Mouse (Mus musculus): Measurements from ENCODE around the gene Defb21. TPM values are rescaled to one million over a fixed set of nuclear protein-coding genes. Genes with fewer than 3 reads are reported as not detected.

Gene Defb21
- not detected for polyA plus RNA-seq (2017; shearing (Covaris generic))

DNA sequence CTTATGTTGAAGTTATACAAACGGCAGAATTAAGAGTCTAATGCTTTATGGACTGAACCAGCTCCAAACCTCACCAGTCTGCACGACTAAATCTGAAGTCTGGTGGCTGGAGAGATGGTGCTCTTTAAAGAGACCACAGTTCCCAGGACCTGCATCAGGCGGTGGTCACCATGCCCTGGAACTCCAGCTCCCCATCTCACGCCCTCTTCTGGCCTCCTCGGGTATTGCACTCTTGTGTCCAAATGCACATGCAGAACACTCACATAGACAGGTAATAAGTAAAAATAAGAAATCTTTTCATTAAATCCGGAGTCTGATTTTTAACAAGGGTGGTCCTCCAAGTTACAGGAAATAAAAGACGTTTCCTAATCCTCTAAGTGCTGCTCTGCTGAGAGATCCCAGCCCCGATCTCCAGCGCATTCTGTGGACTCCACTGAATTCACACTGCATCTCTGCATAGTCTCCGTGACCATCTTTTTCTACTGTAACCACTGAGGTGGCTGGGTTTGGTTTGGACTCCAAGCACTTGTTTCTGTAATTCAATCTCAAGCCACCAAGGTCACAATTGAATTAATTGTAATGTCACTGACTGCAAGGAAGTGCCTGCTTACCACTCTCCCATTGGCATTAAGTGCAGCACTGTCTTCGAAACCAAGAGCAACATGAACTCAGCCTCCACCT, at the start of gene Defb21:
Defb21 (plus strand) TSS at position 631 of the 681 bp plus-strand sequence.

DNA sequence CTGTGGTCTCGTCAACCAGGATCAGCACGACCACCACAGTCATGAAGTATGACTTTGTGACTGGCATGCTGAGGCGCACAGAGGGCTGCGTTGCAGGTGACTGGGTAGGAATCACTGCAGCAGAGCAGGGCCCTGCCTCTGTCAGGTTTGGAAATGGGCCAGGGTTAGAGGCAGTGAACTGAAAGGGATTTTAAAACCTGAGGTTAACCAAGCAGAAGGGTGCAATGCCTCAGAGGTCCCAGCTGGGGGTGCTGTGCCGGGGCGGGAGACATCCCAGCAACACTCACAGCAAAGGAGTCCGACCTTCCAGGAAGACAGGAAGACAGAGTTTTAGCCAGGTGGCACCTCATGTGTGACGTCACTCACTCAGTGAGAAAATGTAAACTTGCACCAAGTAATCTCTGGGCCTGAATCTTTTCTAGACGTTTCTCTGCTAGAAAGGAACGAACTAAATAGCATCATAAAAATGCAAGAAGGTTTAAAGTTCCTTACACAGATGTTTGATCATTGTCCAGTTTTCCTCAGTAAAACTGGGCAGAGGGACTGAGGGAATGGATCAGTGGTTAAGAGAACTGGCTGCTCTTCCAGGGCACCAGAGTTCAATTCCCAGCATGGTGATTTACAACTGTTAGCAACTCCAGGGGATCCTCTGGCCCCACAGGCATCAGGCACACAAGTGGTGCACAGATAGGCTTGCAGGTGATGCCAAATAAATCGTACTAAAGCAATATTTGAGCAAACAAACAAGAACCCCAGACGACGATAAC, 32.4 kb upstream of the Defb21 start, which contains the start of gene Defb29:
Defb29 (minus strand) TSS at position 155 of the 767 bp plus-strand sequence.

DNA sequence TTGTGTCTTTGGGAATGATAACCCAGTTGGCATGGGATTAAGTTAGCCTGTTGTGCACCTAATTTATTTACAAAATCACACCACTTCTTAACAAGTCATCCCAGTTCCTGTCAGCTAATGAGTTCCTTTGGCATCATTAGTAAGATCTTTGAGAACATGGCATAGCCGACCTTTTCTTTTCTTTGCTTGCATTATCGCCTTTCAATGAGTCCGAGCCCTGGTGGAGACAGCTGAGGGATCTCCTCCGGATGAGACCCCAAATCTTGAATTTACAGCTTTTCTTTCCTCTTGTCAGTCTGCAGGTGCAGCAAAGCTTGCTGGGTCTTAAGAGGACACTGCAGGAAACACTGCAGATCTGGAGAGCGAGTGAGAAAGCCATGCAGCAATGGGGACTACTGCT, 3.5 kb upstream of the Defb21 start, which contains the start of gene Gm17416:
Gm17416 (plus strand) TSS at position 301 of the 400 bp plus-strand sequence.

DNA sequence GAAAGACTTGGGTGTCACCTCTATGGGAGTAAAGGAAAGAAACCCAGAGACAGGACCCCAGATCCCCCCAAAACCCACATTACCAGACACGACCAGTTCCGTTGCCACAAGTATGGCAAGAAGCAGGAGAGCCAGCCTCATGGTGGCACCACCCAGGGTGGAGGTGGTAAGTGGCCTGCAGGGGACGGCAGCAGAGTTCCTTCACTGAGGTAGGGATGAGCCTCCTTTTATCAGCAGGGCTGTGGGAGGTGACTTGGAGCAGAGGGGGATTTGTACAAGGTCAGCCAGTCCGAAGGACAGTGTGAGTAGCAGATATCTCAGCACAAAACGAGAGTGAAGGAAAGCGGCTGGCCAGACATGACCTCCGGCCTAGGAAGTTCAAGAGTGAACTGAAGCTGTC, 7.6 kb downstream of the Defb21 start, which contains the start of gene Defb19:
Defb19 (minus strand) TSS at position 206 of the 400 bp plus-strand sequence.

DNA sequence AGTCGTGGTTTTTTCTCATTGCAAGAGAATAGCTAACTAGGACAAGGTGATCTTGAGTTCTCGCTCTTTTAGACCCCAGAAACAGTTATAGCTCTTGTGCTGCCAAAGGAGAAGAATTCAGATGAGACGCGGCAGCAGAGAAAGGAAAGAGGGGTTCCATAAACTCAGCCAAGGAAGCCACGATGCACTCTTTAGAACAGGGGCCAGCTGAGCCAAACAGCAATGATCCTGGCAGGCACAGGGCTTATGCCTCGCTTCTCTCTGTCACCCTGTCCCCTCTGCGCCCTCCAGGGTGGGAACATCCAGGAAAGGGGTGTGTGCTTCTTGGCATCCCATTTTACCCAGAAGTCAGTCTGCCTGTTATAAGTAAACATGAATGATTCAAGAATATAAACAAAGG, 26.8 kb downstream of the Defb21 start, which contains the start of gene Defb45:
Defb45 (minus strand) TSS at position 101 of the 400 bp plus-strand sequence.

DNA sequence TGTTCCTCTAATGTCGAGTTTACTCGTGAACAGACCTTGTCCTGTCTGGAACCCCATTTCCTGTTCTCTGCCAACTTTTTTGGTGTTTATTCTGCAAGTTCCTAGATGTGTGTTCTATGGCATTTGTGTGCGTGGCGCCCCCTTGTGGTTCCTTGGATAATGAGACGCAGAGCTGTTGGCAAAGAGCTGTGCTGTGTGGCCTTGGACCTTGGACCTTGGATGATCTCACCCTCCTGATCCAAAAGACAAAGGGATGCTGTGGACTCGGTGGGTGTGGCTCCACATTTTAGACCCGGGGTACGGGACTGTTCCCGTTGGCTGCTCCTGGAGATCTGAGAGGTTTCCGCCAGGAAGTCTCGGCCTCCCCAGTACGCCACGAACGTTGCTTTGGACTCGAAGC, 31.5 kb downstream of the Defb21 start, which contains the start of gene Defb36:
Defb36 (plus strand) TSS at position 271 of the 400 bp plus-strand sequence.

DNA sequence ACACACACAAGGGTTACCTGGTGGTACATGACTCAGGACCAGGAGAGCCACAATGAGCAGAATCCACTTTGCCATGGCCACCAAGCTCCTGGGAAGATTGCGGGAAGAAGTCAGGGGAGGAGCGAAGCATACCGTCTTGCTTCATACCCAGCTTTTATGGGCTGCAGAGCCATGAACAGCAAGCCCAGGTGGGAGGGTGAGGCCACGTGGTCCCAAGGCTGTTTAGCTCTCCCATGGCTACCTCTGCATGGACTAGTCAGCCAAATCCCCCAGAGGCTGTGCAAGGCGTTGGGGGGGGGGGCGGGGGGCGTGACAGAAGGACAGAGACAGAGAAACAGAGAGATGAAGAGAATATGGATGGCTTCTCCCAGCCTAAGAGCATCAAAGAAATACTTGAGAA, 50.4 kb downstream of the Defb21 start, which contains the start of gene Defb25:
Defb25 (minus strand) TSS at position 101 of the 400 bp plus-strand sequence.

Other genes starting within 250 kb of the Defb21 start
- gene Rbck1, start 240.1 kb upstream of the Defb21 start, polyA plus RNA-seq (2017; shearing (Covaris generic)) = 338 TPM
- 4.6 TPM for gene Trib3, start 228.7 kb upstream of the Defb21 start, polyA plus RNA-seq (2017; shearing (Covaris generic))
- not detected for gene Nrsn2, start 196.1 kb upstream of the Defb21 start, polyA plus RNA-seq (2017; shearing (Covaris generic))
- gene Sox12, start 174.7 kb upstream of the Defb21 start, polyA plus RNA-seq (2017; shearing (Covaris generic)) = 1.8 TPM
- 2.6 TPM for gene Zcchc3, start 157.7 kb upstream of the Defb21 start, polyA plus RNA-seq (2017; shearing (Covaris generic))
- 0.14 TPM for gene 6820408C15Rik, start 157.2 kb upstream of the Defb21 start, polyA plus RNA-seq (2017; shearing (Covaris generic))
- not detected for gene Defb23, start 108.1 kb upstream of the Defb21 start, polyA plus RNA-seq (2017; shearing (Covaris generic))
- not detected for gene Defb20, start 95.7 kb upstream of the Defb21 start, polyA plus RNA-seq (2017; shearing (Covaris generic))
- gene Defb22, start 82.6 kb upstream of the Defb21 start, polyA plus RNA-seq (2017; shearing (Covaris generic)) = not detected
- gene Defb26, start 61.1 kb upstream of the Defb21 start, polyA plus RNA-seq (2017; shearing (Covaris generic)) = not detected
- gene Defb28, start 54.5 kb upstream of the Defb21 start, polyA plus RNA-seq (2017; shearing (Covaris generic)) = not detected
- not detected for gene Defb29, start 32.6 kb upstream of the Defb21 start, polyA plus RNA-seq (2017; shearing (Covaris generic))
- gene Gm17416, start 3.4 kb upstream of the Defb21 start, polyA plus RNA-seq (2017; shearing (Covaris generic)) = not detected
- not detected for gene Defb19, start 7.6 kb downstream of the Defb21 start, polyA plus RNA-seq (2017; shearing (Covaris generic))
- gene Defb45, start 26.7 kb downstream of the Defb21 start, polyA plus RNA-seq (2017; shearing (Covaris generic)) = not detected
- not detected for gene Defb36, start 31.6 kb downstream of the Defb21 start, polyA plus RNA-seq (2017; shearing (Covaris generic))
- not detected for gene Defb25, start 50.3 kb downstream of the Defb21 start, polyA plus RNA-seq (2017; shearing (Covaris generic))
- not detected for gene Rem1, start 54.2 kb downstream of the Defb21 start, polyA plus RNA-seq (2017; shearing (Covaris generic))
- gene H13, start 96.7 kb downstream of the Defb21 start, polyA plus RNA-seq (2017; shearing (Covaris generic)) = 223 TPM
- 5.3 TPM for gene Mcts2, start 114.3 kb downstream of the Defb21 start, polyA plus RNA-seq (2017; shearing (Covaris generic))
- 1.4 TPM for gene Id1, start 163.5 kb downstream of the Defb21 start, polyA plus RNA-seq (2017; shearing (Covaris generic))
- gene Cox4i2, start 181.4 kb downstream of the Defb21 start, polyA plus RNA-seq (2017; shearing (Covaris generic)) = not detected

Data from CD4-positive, CD25-positive, alpha-beta regulatory T cell (primary cell).